Comparison of ENCODE assay signal across 23 mouse cellular contexts in the genomic region with DNA sequence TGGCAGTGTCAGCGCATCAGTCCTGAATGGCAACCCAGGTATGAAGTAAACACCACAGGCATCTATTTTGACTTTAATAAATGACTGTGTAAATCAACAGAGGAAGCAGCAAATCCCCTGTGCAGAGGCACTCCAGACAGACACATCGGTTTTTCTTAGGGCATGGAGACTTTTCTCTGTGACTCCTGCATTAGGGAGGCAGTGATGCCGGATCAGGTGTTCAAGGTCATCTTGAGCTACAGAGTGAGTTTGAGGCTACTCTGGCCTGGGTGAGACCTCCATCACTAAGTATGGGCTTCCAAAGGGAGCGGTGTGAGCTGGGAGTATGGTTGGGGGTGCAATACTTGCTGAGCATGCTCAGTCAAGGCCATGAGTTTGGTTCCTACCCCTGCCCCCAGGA. TPM values are rescaled to one million over a fixed set of nuclear protein-coding genes. Genes with fewer than 3 reads are reported as not detected.
DNase-seq lines count a peak whose midpoint lies in the region; ATAC-seq and TF ChIP-seq lines count a peak whose summit lies in the region.
"Had no signal": no experiment of that assay in that cellular context is flagged by ENCODE, and none has a peak within 500 bp of the region (broad histone marks: within the 10 kb centered on the region; RNA-seq: fewer than 3 reads in every experiment).

No protein-coding gene starts in this region.

- peak overlapping the region; percentile 60; the same call in 1 of the 2 replicates for H3K4me3 ChIP-seq in E14TG2a.4 (replicated peaks; ENCODE audit: low read length)
- H3K4me3 ChIP-seq: embryonic facial prominence, embryonic 10.5 days; embryonic facial prominence, embryonic 12.5 days; forebrain, embryonic 13.5 days; forebrain, embryonic 15.5 days had no signal

- TF ChIP-seq CTCF in E14TG2a.4 (conservative IDR thresholded peaks at IDR 0.05; ENCODE audit: low read length) = no peak

- no peaks in the 10 kb centered on the region for H3K36me3 ChIP-seq in E14TG2a.4 (ENCODE audit: insufficient read depth, low read length)
- H3K36me3 ChIP-seq: embryonic facial prominence, embryonic 10.5 days; embryonic facial prominence, embryonic 12.5 days; forebrain, embryonic 15.5 days; G1E had no signal

- H3K4me1 ChIP-seq in E14TG2a.4 (replicated peaks; ENCODE audit: low read depth, low read length) = peaks cover 86% of the 10 kb centered on the region
- H3K4me1 ChIP-seq: embryonic facial prominence, embryonic 12.5 days; forebrain, embryonic 13.5 days; forebrain, embryonic 15.5 days had no signal

- DNase-seq in ES-CJ7 (ENCODE audit: low read depth, low spot score) (peak; percentile 70), R1 (ENCODE audit: low read depth, low spot score) (peak; percentile 74)
- DNase-seq in ovary, postnatal 36 days (ENCODE audit: low spot score) = no peak
- no peak for DNase-seq in heart, postnatal 36 days
- DNase-seq in thymus, adult 18-20 months = no peak
- DNase-seq: adrenal gland, adult 8-10 months; adrenal gland, postnatal 14 days; adrenal gland, postnatal 36 days; cerebellum, adult 11-12 months; cerebellum, adult 2 months; cerebellum, adult 9-10 months; cerebellum, postnatal 10 days; cerebellum, postnatal 25 days; forebrain, postnatal 0 days had no signal

- H3K9me3 ChIP-seq in E14TG2a.4 (ENCODE audit: low read length) = no peaks in the 10 kb centered on the region
- H3K9me3 ChIP-seq: embryonic facial prominence, embryonic 10.5 days; embryonic facial prominence, embryonic 12.5 days; forebrain, embryonic 13.5 days; forebrain, embryonic 15.5 days; G1E had no signal

- ATAC-seq in granulocyte monocyte progenitor cell, adult 5-6 weeks (replicated peaks; ENCODE audit: poor library complexity, severe bottlenecking) = no peak
- ATAC-seq: activated CD4-positive, CD25-positive, alpha-beta regulatory T cell, adult 4 months; forebrain, embryonic 13.5 days; forebrain, embryonic 15.5 days; forebrain, postnatal 0 days; Patski had no signal

- intact Hi-C loops in heart, postnatal 36 days (cut with DNase I) = no loop called here

- H3K27me3 ChIP-seq in E14TG2a.4 (ENCODE audit: insufficient read depth, low read length) = no peaks in the 10 kb centered on the region
- H3K27me3 ChIP-seq: embryonic facial prominence, embryonic 12.5 days; forebrain, embryonic 13.5 days; forebrain, embryonic 15.5 days; Patski had no signal

RNA-seq across cellular contexts. Expression of a gene that starts 23.7 kb away (rescaled TPM):
- total RNA-seq in granulocyte monocyte progenitor cell, adult 5-6 weeks (2014; fragmentation: Nextera tagmentation) = 1.3 and 2.7 TPM in 2 replicates
- 0.52 TPM in 1 of 2 replicates, not detected in the other for total RNA-seq in granulocyte monocyte progenitor cell, adult 5-6 weeks (2017)
- total RNA-seq in heart, postnatal 36 days (2021) = under 1 TPM in 1 of 2 experiments, not detected in 1; 0.14 TPM
- total RNA-seq: forebrain, postnatal 0 days had no signal

Comparison
In these comparisons a context has a peak if more than half of its experiments do, and no peak if none do; other contexts are left out.
1. DNase-seq: peak in ES-CJ7 (single experiment) and R1 (single experiment); none in ovary, postnatal 36 days (single experiment), heart, postnatal 36 days (0 of 2) and thymus, adult 18-20 months (0 of 2).